Mouse (Mus musculus): Measurements from ENCODE around the gene Rnf212.

DNA sequence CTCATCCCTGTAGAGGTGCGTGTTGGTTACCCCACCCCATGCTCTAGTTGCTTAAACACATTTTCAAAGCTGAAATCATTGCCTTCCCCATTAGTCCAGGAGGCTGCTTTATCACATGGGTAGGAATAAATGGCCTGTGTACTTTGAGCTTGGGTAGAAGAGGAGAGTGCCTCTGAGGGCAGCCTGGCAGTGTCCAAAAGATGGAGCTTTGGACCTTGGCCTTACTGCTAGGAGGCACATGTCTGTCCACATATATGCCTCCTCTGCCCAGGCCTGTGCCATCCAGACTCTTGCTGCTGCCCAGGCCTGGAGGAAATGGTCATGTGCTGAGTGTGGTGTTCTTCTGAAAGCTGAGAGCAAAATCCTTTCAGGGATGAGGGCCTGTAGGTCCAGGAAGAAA is 66.4 kb downstream of the Rnf212 start:
- TF ChIP-seq FOSL1 (IDR thresholded peaks at IDR 0.05; ENCODE audit: insufficient read depth, low read length, poor library complexity, severe bottlenecking) (no peak), MAX (IDR thresholded peaks at IDR 0.05) (no peak), CTCF (IDR thresholded peaks at IDR 0.05; ENCODE audit: control insufficient read depth, insufficient read depth, insufficient read length) (no peak), USF1 (IDR thresholded peaks at IDR 0.05; ENCODE audit: low read depth) (no peak)

All from C2C12 (cell line).